In genomic region chr7:116208880-116209279, GRCm38 (mm10) we compare ENCODE assay signal across 22 mouse cellular contexts.
DNase-seq lines count a peak whose midpoint lies in the region; ATAC-seq lines count a peak whose summit lies in the region.
"Had no signal": no experiment of that assay in that cellular context is flagged by ENCODE, and none has a peak within 500 bp of the region (broad histone marks: within the 10 kb centered on the region; RNA-seq: fewer than 3 reads in every experiment).

No protein-coding gene starts in this region.

- no peak overlapping the region for H3K9ac ChIP-seq in hindbrain, embryonic 13.5 days
- H3K9ac ChIP-seq in hindbrain, embryonic 14.5 days, result no peak overlapping the region
- H3K9ac ChIP-seq in midbrain, embryonic 14.5 days (replicated peaks; ENCODE audit: low read length), result no peak overlapping the region
- H3K9ac ChIP-seq: embryonic facial prominence, embryonic 15.5 days had no signal

- no peak for DNase-seq in hindbrain, embryonic 14.5 days (ENCODE audit: low spot score)
- no peak for DNase-seq in midbrain, embryonic 10.5 days (ENCODE audit: low spot score)
- DNase-seq in midbrain, embryonic 14.5 days, result no peak
- peak; percentile 51 for DNase-seq in brain, adult 2 months (ENCODE audit: low read depth, low spot score)
- DNase-seq in urinary bladder, postnatal 10 days (ENCODE audit: low spot score), result no peak
- no peak for DNase-seq in thymus, postnatal 0 days (ENCODE audit: low spot score)
- DNase-seq: adrenal gland, adult 8-10 months; adrenal gland, postnatal 36 days; cerebellum, adult 11 months; cerebellum, adult 8-10 months; cerebellum, postnatal 14 days; embryo, embryonic 11 days; gastrocnemius, adult 2 months; gastrocnemius, postnatal 25 days; heart, postnatal 10 days; heart, postnatal 4 days had no signal

- 32% methylated on average over 8 of the region's 8 CpGs for WGBS in hindbrain, embryonic 13.5 days
- WGBS in hindbrain, embryonic 14.5 days, result 25% methylated on average over 8 of the region's 8 CpGs
- WGBS in midbrain, embryonic 10.5 days, result 58% methylated on average over 8 of the region's 8 CpGs
- WGBS in midbrain, embryonic 14.5 days, result 31% methylated on average over 8 of the region's 8 CpGs

- no peaks in the 10 kb centered on the region for H3K9me3 ChIP-seq in hindbrain, embryonic 13.5 days
- H3K9me3 ChIP-seq in hindbrain, embryonic 14.5 days (ENCODE audit: control insufficient read depth, low read length), result no peaks in the 10 kb centered on the region
- H3K9me3 ChIP-seq in midbrain, embryonic 10.5 days (replicated peaks), result no peaks in the 10 kb centered on the region
- no peaks in the 10 kb centered on the region for H3K9me3 ChIP-seq in midbrain, embryonic 14.5 days (ENCODE audit: control insufficient read depth, low read length)
- H3K9me3 ChIP-seq: embryonic facial prominence, embryonic 15.5 days; forebrain, embryonic 10.5 days had no signal

- H3K4me3 ChIP-seq in hindbrain, embryonic 13.5 days, result no peak overlapping the region
- no peak overlapping the region for H3K4me3 ChIP-seq in hindbrain, embryonic 14.5 days (replicated peaks; ENCODE audit: low read length)
- H3K4me3 ChIP-seq in midbrain, embryonic 10.5 days, result no peak overlapping the region
- H3K4me3 ChIP-seq in midbrain, embryonic 14.5 days (replicated peaks; ENCODE audit: low read depth, low read length), result no peak overlapping the region
- H3K4me3 ChIP-seq: embryonic facial prominence, embryonic 15.5 days; erythroblast, embryonic 14.5 days; forebrain, embryonic 10.5 days; gastrocnemius, adult 2 months had no signal

- ATAC-seq in hindbrain, embryonic 13.5 days (ENCODE audit: low FRiP score), result no peak
- ATAC-seq in hindbrain, embryonic 14.5 days (ENCODE audit: low FRiP score), result no peak
- ATAC-seq in midbrain, embryonic 14.5 days (ENCODE audit: low FRiP score, low TSS enrichment), result no peak
- ATAC-seq: forebrain, embryonic 14.5 days; hindbrain, embryonic 16.5 days had no signal

- H3K4me1 ChIP-seq in hindbrain, embryonic 13.5 days (replicated peaks), result peaks cover 42% of the 10 kb centered on the region
- H3K4me1 ChIP-seq in hindbrain, embryonic 14.5 days (replicated peaks; ENCODE audit: control insufficient read depth, insufficient read depth, low read length), result peaks cover 39% of the 10 kb centered on the region
- peaks cover 48% of the 10 kb centered on the region for H3K4me1 ChIP-seq in midbrain, embryonic 10.5 days
- H3K4me1 ChIP-seq in midbrain, embryonic 14.5 days (ENCODE audit: control insufficient read depth, insufficient read depth, low read length), result peaks cover 34% of the 10 kb centered on the region

- no peaks in the 10 kb centered on the region for H3K27me3 ChIP-seq in hindbrain, embryonic 13.5 days
- H3K27me3 ChIP-seq in hindbrain, embryonic 14.5 days (ENCODE audit: control insufficient read depth, insufficient read depth, low read length), result no peaks in the 10 kb centered on the region
- H3K27me3 ChIP-seq in midbrain, embryonic 10.5 days (ENCODE audit: low read depth, poor library complexity, severe bottlenecking), result no peaks in the 10 kb centered on the region
- H3K27me3 ChIP-seq in midbrain, embryonic 14.5 days (ENCODE audit: control insufficient read depth, insufficient read depth, low read length), result no peaks in the 10 kb centered on the region
- H3K27me3 ChIP-seq: embryonic facial prominence, embryonic 15.5 days had no signal

- no peak overlapping the region for H3K4me2 ChIP-seq in hindbrain, embryonic 13.5 days
- H3K4me2 ChIP-seq in hindbrain, embryonic 14.5 days (replicated peaks), result no peak overlapping the region
- no peak overlapping the region for H3K4me2 ChIP-seq in midbrain, embryonic 14.5 days (ENCODE audit: low read length)
- H3K4me2 ChIP-seq: embryonic facial prominence, embryonic 15.5 days had no signal

- H3K36me3 ChIP-seq in hindbrain, embryonic 13.5 days, result no peaks in the 10 kb centered on the region
- H3K36me3 ChIP-seq in hindbrain, embryonic 14.5 days (replicated peaks; ENCODE audit: control insufficient read depth, insufficient read depth), result no peaks in the 10 kb centered on the region
- H3K36me3 ChIP-seq in midbrain, embryonic 10.5 days, result no peaks in the 10 kb centered on the region
- H3K36me3 ChIP-seq in midbrain, embryonic 14.5 days (ENCODE audit: control insufficient read depth, insufficient read depth, low read length), result no peaks in the 10 kb centered on the region
- H3K36me3 ChIP-seq: embryonic facial prominence, embryonic 15.5 days; forebrain, embryonic 10.5 days had no signal

- H3K27ac ChIP-seq in hindbrain, embryonic 13.5 days, result peak overlapping the region; percentile 30; the same call in 1 of the 2 replicates
- H3K27ac ChIP-seq in hindbrain, embryonic 14.5 days, result no peak overlapping the region
- peak overlapping the region; percentile 69; the same call in 1 of the 2 replicates for H3K27ac ChIP-seq in midbrain, embryonic 10.5 days (replicated peaks)
- no peak overlapping the region for H3K27ac ChIP-seq in midbrain, embryonic 14.5 days (replicated peaks; ENCODE audit: low read depth, low read length)
- H3K27ac ChIP-seq: embryonic facial prominence, embryonic 15.5 days; gastrocnemius, adult 2 months had no signal

Comparison
In these comparisons a context has a peak if more than half of its experiments do, and no peak if none do; other contexts are left out.
1. H3K27ac ChIP-seq: peak in hindbrain, embryonic 13.5 days (single experiment) and midbrain, embryonic 10.5 days (single experiment); none in hindbrain, embryonic 14.5 days (single experiment) and midbrain, embryonic 14.5 days (single experiment).